Mouse (Mus musculus): ENCODE measurements at regions not wholly inside any gene's neighbourhood (a gene's known extent, or its start where the extent isn't known, plus 50 kb on each side); places are given as distances from the start of the nearest gene placed in this dataset.

GRCm38 (mm10) chr1:73070126-73070525 lies 54.4 kb upstream of the Tnp1 start:
- TF ChIP-seq CTCF (IDR thresholded peaks at IDR 0.05; ENCODE audit: low read depth, low read length) (no peak), TAL1 (conservative IDR thresholded peaks at IDR 0.05; ENCODE audit: low read depth, low read length) (peak; percentile 57)
